ENCODE assay signal across 8 mouse cellular contexts in the genomic region with DNA sequence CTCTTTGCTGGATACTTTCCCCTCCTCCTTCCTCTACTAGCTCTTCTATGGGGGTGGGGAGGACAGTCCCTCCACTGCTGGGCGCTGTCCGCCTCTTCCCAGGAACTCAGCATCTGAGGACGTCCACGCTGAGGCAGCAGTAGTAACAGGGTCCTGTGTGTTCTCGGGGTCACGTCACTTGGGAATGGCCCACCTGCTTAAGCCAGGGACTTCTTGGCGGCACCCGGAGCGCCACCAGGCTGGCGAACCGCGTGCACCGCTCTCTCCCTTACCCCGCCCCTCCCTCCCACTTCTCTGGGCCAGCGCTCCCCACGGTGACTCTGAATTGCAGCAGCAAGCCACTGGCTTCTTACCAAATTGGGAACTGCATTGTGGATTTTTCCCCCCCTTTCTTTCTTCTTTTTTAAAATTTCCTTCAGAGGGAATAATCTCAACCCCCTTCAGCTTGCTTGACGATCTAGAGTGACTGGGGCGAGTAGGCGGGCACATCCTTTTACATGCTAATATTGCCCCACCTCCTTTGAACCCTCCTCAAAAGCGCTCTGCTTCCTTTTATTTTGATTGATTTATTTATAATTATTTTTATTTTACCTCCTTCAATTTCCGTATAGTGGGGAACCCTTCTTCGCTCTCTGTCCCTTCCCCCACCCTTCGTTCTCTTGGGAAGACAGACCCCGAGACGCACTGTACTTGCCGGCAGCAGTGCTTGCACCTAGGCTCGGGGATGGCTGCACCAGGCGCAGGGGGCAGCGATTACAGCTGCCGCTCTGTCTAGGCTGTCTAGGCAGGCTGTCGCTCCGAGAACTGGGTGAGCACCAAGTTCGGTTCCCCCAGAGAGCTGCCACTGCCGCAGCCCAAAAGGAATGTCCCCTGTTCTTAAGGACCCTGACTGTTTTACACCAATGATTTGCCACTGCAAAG.
A peak's percentile ranks its signal among the peaks of the same experiment; 100 is the strongest.
DNase-seq lines count a peak whose midpoint lies in the region; ATAC-seq and TF ChIP-seq lines count a peak whose summit lies in the region.

No protein-coding gene starts in this region.

- H3K4me2 ChIP-seq in lung, postnatal 0 days (replicated peaks; ENCODE audit: low read depth, low read length), result peak overlapping the region; percentile 51
- H3K4me2 ChIP-seq in hindbrain, embryonic 14.5 days (replicated peaks), result peak overlapping the region; percentile 67
- H3K4me2 ChIP-seq in neural tube, embryonic 14.5 days (ENCODE audit: low read depth, low read length), result peak overlapping the region; percentile 81

- no peak for ATAC-seq in lung, postnatal 0 days
- ATAC-seq in hindbrain, embryonic 14.5 days (ENCODE audit: low FRiP score), result peak; percentile 88
- ATAC-seq in neural tube, embryonic 14.5 days (ENCODE audit: low read depth), result peak; percentile 91

- no peak for TF ChIP-seq CTCF in lung, postnatal 0 days (IDR thresholded peaks at IDR 0.05)

- no peaks in the 10 kb centered on the region for H3K9me3 ChIP-seq in lung, postnatal 0 days (ENCODE audit: low read length)
- H3K9me3 ChIP-seq in hindbrain, embryonic 14.5 days (ENCODE audit: control insufficient read depth, low read length), result no peaks in the 10 kb centered on the region
- no peaks in the 10 kb centered on the region for H3K9me3 ChIP-seq in neural tube, embryonic 14.5 days (ENCODE audit: control insufficient read depth, low read length)

- H3K27ac ChIP-seq in lung, postnatal 0 days (ENCODE audit: low read length), result no peak overlapping the region
- peak overlapping the region; percentile 21 for H3K27ac ChIP-seq in hindbrain, embryonic 14.5 days
- 0 out of 2 replicates have a peak overlapping the region, but pooled peaks have one; percentile 40 for H3K27ac ChIP-seq in neural tube, embryonic 14.5 days (ENCODE audit: low read depth, low read length)

- under 1% methylated on average over 34 of the region's 34 CpGs for WGBS in lung, postnatal 0 days
- WGBS in hindbrain, embryonic 14.5 days, result under 1% methylated on average over 34 of the region's 34 CpGs
- under 1% methylated on average over 34 of the region's 34 CpGs for WGBS in neural tube, embryonic 14.5 days

- no peaks in the 10 kb centered on the region for H3K27me3 ChIP-seq in lung, postnatal 0 days (replicated peaks; ENCODE audit: insufficient read depth, low read length)
- no peaks in the 10 kb centered on the region for H3K27me3 ChIP-seq in hindbrain, embryonic 14.5 days (ENCODE audit: control insufficient read depth, insufficient read depth, low read length)
- H3K27me3 ChIP-seq in neural tube, embryonic 14.5 days (ENCODE audit: control insufficient read depth, insufficient read depth, low read length), result no peaks in the 10 kb centered on the region

- peak overlapping the region; percentile 23; the same call in 1 of the 2 replicates for H3K4me3 ChIP-seq in lung, postnatal 0 days (ENCODE audit: low read depth, low read length)
- peak overlapping the region; percentile 44 for H3K4me3 ChIP-seq in hindbrain, embryonic 14.5 days (replicated peaks; ENCODE audit: low read length)
- peak overlapping the region; percentile 44 for H3K4me3 ChIP-seq in neural tube, embryonic 14.5 days (ENCODE audit: low read depth, low read length)

- H3K36me3 ChIP-seq in lung, postnatal 0 days (ENCODE audit: insufficient read depth, low read length), result no peaks in the 10 kb centered on the region
- H3K36me3 ChIP-seq in hindbrain, embryonic 14.5 days (replicated peaks; ENCODE audit: control insufficient read depth, insufficient read depth), result no peaks in the 10 kb centered on the region
- no peaks in the 10 kb centered on the region for H3K36me3 ChIP-seq in neural tube, embryonic 14.5 days (ENCODE audit: control insufficient read depth, insufficient read depth, low read length)

- no peak for DNase-seq in lung, postnatal 0 days (ENCODE audit: low spot score)
- DNase-seq in lung, adult 18-20 months, result no peak
- peak; percentile 76 for DNase-seq in embryo, embryonic 10.5 days (ENCODE audit: low spot score)
- DNase-seq in hindbrain, embryonic 14.5 days (ENCODE audit: low spot score), result peak; percentile 47
- DNase-seq in left cerebral cortex, postnatal 4 days, result peak; percentile 46
- no peak for DNase-seq in ovary, postnatal 36 days (ENCODE audit: low spot score)
- no peak for DNase-seq in gastrocnemius, postnatal 36 days

- TF ChIP-seq EP300 in lung, postnatal 0 days (IDR thresholded peaks at IDR 0.05), result no peak

- intact Hi-C loops in left cerebral cortex, postnatal 4 days (cut with DNase I), result no loop called here
- intact Hi-C loops in gastrocnemius, postnatal 36 days (cut with DNase I), result no loop called here

- H3K4me1 ChIP-seq in lung, postnatal 0 days (ENCODE audit: insufficient read depth, low read depth, low read length), result no peaks in the 10 kb centered on the region
- H3K4me1 ChIP-seq in hindbrain, embryonic 14.5 days (replicated peaks; ENCODE audit: control insufficient read depth, insufficient read depth, low read length), result no peaks in the 10 kb centered on the region
- H3K4me1 ChIP-seq in neural tube, embryonic 14.5 days (ENCODE audit: control insufficient read depth, insufficient read depth, low read length), result no peaks in the 10 kb centered on the region

- no peak overlapping the region for H3K9ac ChIP-seq in lung, postnatal 0 days (replicated peaks; ENCODE audit: low read depth)
- H3K9ac ChIP-seq in hindbrain, embryonic 14.5 days, result peak overlapping the region; percentile 65
- H3K9ac ChIP-seq in neural tube, embryonic 14.5 days (replicated peaks; ENCODE audit: low read depth, low read length), result peak overlapping the region; percentile 51

Comparison
In these comparisons a context has a peak if more than half of its experiments do, and no peak if none do; other contexts are left out.
1. DNase-seq: peak in embryo, embryonic 10.5 days (single experiment), hindbrain, embryonic 14.5 days (single experiment) and left cerebral cortex, postnatal 4 days (single experiment); none in lung, postnatal 0 days (single experiment), lung, adult 18-20 months (0 of 2), ovary, postnatal 36 days (single experiment) and gastrocnemius, postnatal 36 days (0 of 2).
2. Peak in every context shown above with its lines, with median percentiles within 50 percentile points of each other: H3K4me2 ChIP-seq and H3K4me3 ChIP-seq.